Mouse (Mus musculus): ENCODE measurements around the gene Nr2c2ap.

Nr2c2ap gene

DNA sequence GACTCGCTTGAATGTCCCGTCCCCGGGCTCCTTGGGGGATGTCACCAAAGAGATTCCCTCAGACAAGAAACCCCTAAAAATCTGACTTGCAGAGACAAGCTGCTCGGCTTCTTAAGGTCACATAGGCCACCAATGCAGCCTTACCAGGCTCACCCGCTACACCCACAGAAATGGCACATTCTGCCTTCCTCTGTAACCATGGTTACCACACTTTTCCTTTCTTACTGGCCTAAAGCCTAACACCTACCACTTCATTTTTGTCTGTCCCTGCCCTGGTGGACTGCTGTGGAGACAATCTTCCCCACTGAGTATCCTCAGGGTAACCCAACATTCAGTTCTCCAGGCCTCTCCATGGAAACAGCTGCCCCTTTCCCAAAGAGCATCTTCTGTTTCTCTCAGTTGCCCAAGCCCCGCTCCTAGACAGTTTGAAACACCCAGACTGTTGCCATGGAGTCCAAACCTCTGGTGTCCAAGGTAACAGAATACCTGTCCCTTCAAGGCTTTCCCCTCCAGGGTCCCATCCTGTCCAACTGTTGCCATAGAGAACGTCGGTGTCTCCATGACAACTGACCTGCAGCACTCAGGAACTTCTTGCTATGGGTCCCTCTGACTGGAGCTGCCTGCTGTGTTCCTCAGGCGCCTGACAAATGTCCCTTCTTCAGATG is 41.7 kb upstream of the Nr2c2ap start:
- TF ChIP-seq NANOG (IDR thresholded peaks at IDR 0.05; ENCODE audit: borderline replicate concordance, low read length) (no peak), POU5F1 (IDR thresholded peaks at IDR 0.05; ENCODE audit: borderline replicate concordance, low read length) (no peak), CTCF (conservative IDR thresholded peaks at IDR 0.05; ENCODE audit: low read length) (no peak)
- H3K36me3 ChIP-seq (ENCODE audit: insufficient read depth, low read length), result no peaks in the 10 kb centered on the region

GRCm38 (mm10) chr8:70092786-70093185 is 38.3 kb upstream of the Nr2c2ap start:
- Histone ChIP-seq H3K36me3 (ENCODE audit: insufficient read depth, low read length) (no peaks in the 10 kb centered on the region), H3K4me1 (replicated peaks; ENCODE audit: low read depth, low read length) (peaks cover 59% of the 10 kb centered on the region), H3K27me3 (ENCODE audit: insufficient read depth, low read length) (peaks cover 27% of the 10 kb centered on the region), H3K4me3 (replicated peaks; ENCODE audit: low read length) (no peak overlapping the region), H3K9me3 (ENCODE audit: low read length) (no peaks in the 10 kb centered on the region)
- TF ChIP-seq POU5F1 (IDR thresholded peaks at IDR 0.05; ENCODE audit: borderline replicate concordance, low read length), result no peak
- TF ChIP-seq NANOG (IDR thresholded peaks at IDR 0.05; ENCODE audit: borderline replicate concordance, low read length), result no peak
- TF ChIP-seq CTCF (conservative IDR thresholded peaks at IDR 0.05; ENCODE audit: low read length), result no peak

More for the DNA sequence above, 41.7 kb upstream of the Nr2c2ap start:
- Histone ChIP-seq H3K4me3 (replicated peaks; ENCODE audit: low read length) (no peak overlapping the region), H3K9me3 (ENCODE audit: low read length) (no peaks in the 10 kb centered on the region), H3K4me1 (replicated peaks; ENCODE audit: low read depth, low read length) (peaks cover 71% of the 10 kb centered on the region), H3K27me3 (ENCODE audit: insufficient read depth, low read length) (peaks cover 60% of the 10 kb centered on the region)

DNA sequence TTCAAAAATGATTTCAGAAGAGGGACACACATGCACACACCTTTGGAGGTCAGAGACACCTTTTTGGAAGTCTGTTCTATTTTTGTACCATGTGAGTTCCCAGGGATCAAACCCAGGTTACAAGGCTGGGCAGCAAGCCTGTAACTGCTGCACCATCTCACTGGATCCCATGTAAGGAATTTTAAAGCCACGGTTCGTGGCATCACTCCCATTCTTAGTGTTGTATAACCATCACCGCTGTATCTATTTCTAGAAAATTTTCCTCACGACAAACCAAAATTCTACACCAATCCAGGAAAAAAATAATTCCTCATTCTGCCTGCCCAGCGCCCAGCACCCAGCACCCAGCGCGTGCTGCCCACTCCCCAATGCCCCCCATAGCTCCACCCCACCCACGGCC is 31.9 kb upstream of the Nr2c2ap start:
- Histone ChIP-seq H3K4me3 (replicated peaks; ENCODE audit: low read length) (no peak overlapping the region), H3K4me1 (replicated peaks; ENCODE audit: low read depth, low read length) (peaks cover 28% of the 10 kb centered on the region), H3K36me3 (ENCODE audit: insufficient read depth, low read length) (no peaks in the 10 kb centered on the region), H3K27me3 (ENCODE audit: insufficient read depth, low read length) (peaks cover 7% of the 10 kb centered on the region; the same call in 1 of the 2 replicates), H3K9me3 (ENCODE audit: low read length) (no peaks in the 10 kb centered on the region)
- TF ChIP-seq CTCF (conservative IDR thresholded peaks at IDR 0.05; ENCODE audit: low read length) (no peak), NANOG (IDR thresholded peaks at IDR 0.05; ENCODE audit: borderline replicate concordance, low read length) (no peak), POU5F1 (IDR thresholded peaks at IDR 0.05; ENCODE audit: borderline replicate concordance, low read length) (no peak)

GRCm38 (mm10) chr8:70100241-70100640 is 30.9 kb upstream of the Nr2c2ap start:
- peaks cover 7% of the 10 kb centered on the region; the same call in 1 of the 2 replicates for H3K27me3 ChIP-seq (ENCODE audit: insufficient read depth, low read length)
- H3K4me3 ChIP-seq (replicated peaks; ENCODE audit: low read length), result no peak overlapping the region
- H3K4me1 ChIP-seq (replicated peaks; ENCODE audit: low read depth, low read length), result peaks cover 31% of the 10 kb centered on the region
- no peaks in the 10 kb centered on the region for H3K9me3 ChIP-seq (ENCODE audit: low read length)
- no peaks in the 10 kb centered on the region for H3K36me3 ChIP-seq (ENCODE audit: insufficient read depth, low read length)
- TF ChIP-seq CTCF (conservative IDR thresholded peaks at IDR 0.05; ENCODE audit: low read length) (no peak), POU5F1 (IDR thresholded peaks at IDR 0.05; ENCODE audit: borderline replicate concordance, low read length) (no peak), NANOG (IDR thresholded peaks at IDR 0.05; ENCODE audit: borderline replicate concordance, low read length) (no peak)

DNA sequence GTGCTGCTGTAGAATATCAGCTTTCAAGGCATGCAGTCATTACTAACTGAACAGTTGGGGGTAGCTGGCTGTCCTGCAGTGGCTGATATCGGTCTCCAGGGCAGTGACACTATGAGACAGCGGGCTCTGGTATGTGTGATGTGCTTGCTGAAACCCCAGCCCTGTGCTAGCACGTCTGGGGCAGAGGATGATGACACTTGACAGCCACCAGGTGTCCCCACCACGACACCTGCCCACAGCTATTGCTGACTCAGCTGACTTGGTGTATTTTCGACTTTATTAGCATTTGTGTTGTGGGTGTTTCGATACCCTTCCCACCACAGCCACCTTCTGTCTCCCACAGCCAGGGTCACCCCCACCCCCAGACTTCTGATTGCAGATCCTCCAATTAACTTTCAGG is 26.6 kb upstream of the Nr2c2ap start:
- Histone ChIP-seq H3K9me3 (ENCODE audit: low read length) (no peaks in the 10 kb centered on the region), H3K27me3 (ENCODE audit: insufficient read depth, low read length) (peaks cover 21% of the 10 kb centered on the region), H3K4me1 (replicated peaks; ENCODE audit: low read depth, low read length) (peaks cover 22% of the 10 kb centered on the region), H3K4me3 (replicated peaks; ENCODE audit: low read length) (no peak overlapping the region), H3K36me3 (ENCODE audit: insufficient read depth, low read length) (no peaks in the 10 kb centered on the region)
- no peak for TF ChIP-seq POU5F1 (IDR thresholded peaks at IDR 0.05; ENCODE audit: borderline replicate concordance, low read length)

- peaks cover 18% of the 10 kb centered on the region for H3K4me1 ChIP-seq (replicated peaks; ENCODE audit: low read depth, low read length)
- no peak overlapping the region for H3K4me3 ChIP-seq (replicated peaks; ENCODE audit: low read length)
- H3K27me3 ChIP-seq (ENCODE audit: insufficient read depth, low read length), result peaks cover 24% of the 10 kb centered on the region
- H3K36me3 ChIP-seq (ENCODE audit: insufficient read depth, low read length), result no peaks in the 10 kb centered on the region
- no peaks in the 10 kb centered on the region for H3K9me3 ChIP-seq (ENCODE audit: low read length)
- TF ChIP-seq POU5F1 (IDR thresholded peaks at IDR 0.05; ENCODE audit: borderline replicate concordance, low read length), result no peak
These were observed 26.2 kb upstream of the Nr2c2ap start for GRCm38 (mm10) chr8:70104922-70105321.

DNA sequence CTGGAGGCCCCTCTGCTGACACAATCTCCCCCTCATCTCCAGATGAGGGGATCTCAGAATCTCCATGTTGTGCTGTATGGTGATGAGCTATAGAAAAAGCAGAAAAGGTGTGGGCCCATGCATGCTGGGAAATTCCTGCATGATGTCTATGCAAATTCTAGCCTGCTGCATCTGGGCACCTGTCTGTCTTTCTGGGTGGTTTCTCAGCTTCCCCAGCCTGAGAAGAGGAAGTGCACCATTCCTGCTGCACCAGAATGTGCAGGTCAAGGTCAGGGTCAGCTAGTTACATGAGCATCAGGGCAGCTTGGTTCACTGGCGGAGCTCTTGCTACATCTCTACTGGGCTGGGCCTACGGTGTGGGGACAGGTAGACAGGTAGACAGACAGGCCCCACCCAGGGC is 20.7 kb upstream of the Nr2c2ap start:
- H3K36me3 ChIP-seq (ENCODE audit: insufficient read depth, low read length), result no peaks in the 10 kb centered on the region
- no peak overlapping the region for H3K4me3 ChIP-seq (replicated peaks; ENCODE audit: low read length)
- peaks cover 79% of the 10 kb centered on the region for H3K27me3 ChIP-seq (ENCODE audit: insufficient read depth, low read length)
- H3K4me1 ChIP-seq (replicated peaks; ENCODE audit: low read depth, low read length), result peaks cover 32% of the 10 kb centered on the region
- no peaks in the 10 kb centered on the region for H3K9me3 ChIP-seq (ENCODE audit: low read length)
- TF ChIP-seq NANOG (IDR thresholded peaks at IDR 0.05; ENCODE audit: borderline replicate concordance, low read length), result no peak
- TF ChIP-seq CTCF (conservative IDR thresholded peaks at IDR 0.05; ENCODE audit: low read length), result no peak

DNA sequence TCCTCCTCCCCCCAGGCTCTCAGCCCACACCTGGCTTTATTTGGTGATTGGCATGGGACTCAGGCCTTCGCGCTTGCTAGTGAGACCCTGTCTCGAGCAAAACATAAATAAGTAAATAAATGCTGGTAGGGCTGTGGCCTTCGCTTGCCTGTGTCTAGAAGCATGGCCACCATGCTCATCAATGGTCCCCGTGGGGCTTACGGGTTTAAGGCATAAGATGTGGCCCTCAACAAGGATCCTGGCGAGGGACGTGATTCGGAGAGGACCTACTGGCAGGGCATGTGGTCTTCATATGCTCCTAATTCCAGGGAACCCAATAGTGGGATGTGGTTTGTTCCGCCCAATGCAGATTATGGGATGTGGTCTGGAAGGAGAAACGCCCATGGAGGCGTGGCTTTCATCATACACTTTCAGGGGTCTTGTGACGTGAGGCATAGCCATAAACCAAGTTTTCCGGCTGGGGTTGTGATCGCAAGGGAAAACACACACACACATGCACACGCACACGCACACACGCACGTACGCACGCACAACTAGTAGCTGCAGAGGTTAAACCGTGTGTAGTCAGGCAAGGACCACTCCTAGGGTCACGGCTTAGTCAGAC is 19.8 kb upstream of the Nr2c2ap start:
- TF ChIP-seq CTCF (conservative IDR thresholded peaks at IDR 0.05; ENCODE audit: low read length) (no peak), POU5F1 (IDR thresholded peaks at IDR 0.05; ENCODE audit: borderline replicate concordance, low read length) (no peak), NANOG (IDR thresholded peaks at IDR 0.05; ENCODE audit: borderline replicate concordance, low read length) (no peak)
- H3K36me3 ChIP-seq (ENCODE audit: insufficient read depth, low read length), result no peaks in the 10 kb centered on the region
- peaks cover 32% of the 10 kb centered on the region for H3K4me1 ChIP-seq (replicated peaks; ENCODE audit: low read depth, low read length)
- H3K9me3 ChIP-seq (ENCODE audit: low read length), result no peaks in the 10 kb centered on the region
- peaks cover 87% of the 10 kb centered on the region for H3K27me3 ChIP-seq (ENCODE audit: insufficient read depth, low read length)
- H3K4me3 ChIP-seq (replicated peaks; ENCODE audit: low read length), result peak overlapping the region; percentile 78
